ENCODE assay signal across 20 mouse cellular contexts in genomic region chr9:87303196-87303595, GRCm38 (mm10). TPM values are rescaled to one million over a fixed set of nuclear protein-coding genes. Genes with fewer than 3 reads are reported as not detected.
DNase-seq lines count a peak whose midpoint lies in the region; ATAC-seq lines count a peak whose summit lies in the region.
"Had no signal": no experiment of that assay in that cellular context is flagged by ENCODE, and none has a peak within 500 bp of the region (broad histone marks: within the 10 kb centered on the region; RNA-seq: fewer than 3 reads in every experiment).

No protein-coding gene starts in this region.

- no peaks in the 10 kb centered on the region for H3K27me3 ChIP-seq in embryonic facial prominence, embryonic 11.5 days (ENCODE audit: control insufficient read depth, insufficient read depth, low read length)
- H3K27me3 ChIP-seq in embryonic facial prominence, embryonic 10.5 days (replicated peaks; ENCODE audit: low read depth, poor library complexity, severe bottlenecking) = no peaks in the 10 kb centered on the region
- H3K27me3 ChIP-seq in heart, embryonic 11.5 days (ENCODE audit: control insufficient read depth, insufficient read depth, low read length) = no peaks in the 10 kb centered on the region
- H3K27me3 ChIP-seq: CH12.LX; embryonic facial prominence, embryonic 12.5 days; forebrain, embryonic 15.5 days; heart, embryonic 15.5 days; hindbrain, embryonic 15.5 days had no signal

- no peak overlapping the region for H3K4me2 ChIP-seq in embryonic facial prominence, embryonic 11.5 days (ENCODE audit: low read depth, low read length)
- H3K4me2 ChIP-seq in heart, embryonic 11.5 days = no peak overlapping the region
- H3K4me2 ChIP-seq: embryonic facial prominence, embryonic 12.5 days; forebrain, embryonic 15.5 days; heart, embryonic 15.5 days; hindbrain, embryonic 15.5 days had no signal

- H3K9me3 ChIP-seq in embryonic facial prominence, embryonic 11.5 days (replicated peaks; ENCODE audit: control insufficient read depth, low read length) = no peaks in the 10 kb centered on the region
- H3K9me3 ChIP-seq in embryonic facial prominence, embryonic 10.5 days = no peaks in the 10 kb centered on the region
- no peaks in the 10 kb centered on the region for H3K9me3 ChIP-seq in heart, embryonic 11.5 days (replicated peaks; ENCODE audit: control insufficient read depth, low read length)
- H3K9me3 ChIP-seq: embryonic facial prominence, embryonic 12.5 days; forebrain, embryonic 15.5 days; heart, embryonic 10.5 days; heart, embryonic 15.5 days; hindbrain, embryonic 15.5 days had no signal

- H3K4me1 ChIP-seq in embryonic facial prominence, embryonic 11.5 days (ENCODE audit: control insufficient read depth, insufficient read depth, low read length) = no peaks in the 10 kb centered on the region
- peaks cover 5% of the 10 kb centered on the region for H3K4me1 ChIP-seq in embryonic facial prominence, embryonic 10.5 days
- no peaks in the 10 kb centered on the region for H3K4me1 ChIP-seq in heart, embryonic 11.5 days (ENCODE audit: control insufficient read depth, insufficient read depth, low read length)
- H3K4me1 ChIP-seq: embryonic facial prominence, embryonic 12.5 days; forebrain, embryonic 15.5 days; heart, embryonic 15.5 days; hindbrain, embryonic 15.5 days had no signal

- H3K36me3 ChIP-seq in embryonic facial prominence, embryonic 11.5 days (replicated peaks; ENCODE audit: control insufficient read depth, insufficient read depth, low read depth, low read length) = no peaks in the 10 kb centered on the region
- no peaks in the 10 kb centered on the region for H3K36me3 ChIP-seq in embryonic facial prominence, embryonic 10.5 days (replicated peaks)
- no peaks in the 10 kb centered on the region for H3K36me3 ChIP-seq in heart, embryonic 11.5 days (ENCODE audit: control insufficient read depth, insufficient read depth, low read length)
- H3K36me3 ChIP-seq: embryonic facial prominence, embryonic 12.5 days; forebrain, embryonic 15.5 days; heart, embryonic 10.5 days; heart, embryonic 15.5 days; hindbrain, embryonic 15.5 days had no signal

- ATAC-seq in embryonic facial prominence, embryonic 11.5 days (replicated peaks; ENCODE audit: insufficient number of reproducible peaks, low FRiP score, low TSS enrichment, low read depth) = no peak
- no peak for ATAC-seq in heart, embryonic 11.5 days (replicated peaks; ENCODE audit: insufficient number of reproducible peaks, low FRiP score, low TSS enrichment)
- ATAC-seq: forebrain, embryonic 15.5 days; intestine, embryonic 16.5 days had no signal

- H3K9ac ChIP-seq in embryonic facial prominence, embryonic 11.5 days (replicated peaks; ENCODE audit: low read length) = no peak overlapping the region
- no peak overlapping the region for H3K9ac ChIP-seq in heart, embryonic 11.5 days (ENCODE audit: low read depth, low read length)
- H3K9ac ChIP-seq: embryonic facial prominence, embryonic 12.5 days; forebrain, embryonic 15.5 days; heart, embryonic 15.5 days; hindbrain, embryonic 15.5 days had no signal

- no peak overlapping the region for H3K4me3 ChIP-seq in embryonic facial prominence, embryonic 11.5 days (ENCODE audit: low read depth, low read length)
- H3K4me3 ChIP-seq in embryonic facial prominence, embryonic 10.5 days = no peak overlapping the region
- no peak overlapping the region for H3K4me3 ChIP-seq in heart, embryonic 11.5 days (ENCODE audit: low read depth, low read length)
- H3K4me3 ChIP-seq: embryonic facial prominence, embryonic 12.5 days; forebrain, embryonic 15.5 days; heart, embryonic 10.5 days; heart, embryonic 15.5 days; hindbrain, embryonic 15.5 days had no signal

- H3K27ac ChIP-seq in embryonic facial prominence, embryonic 11.5 days (replicated peaks; ENCODE audit: low read depth, low read length) = no peak overlapping the region
- no peak overlapping the region for H3K27ac ChIP-seq in embryonic facial prominence, embryonic 10.5 days (replicated peaks)
- H3K27ac ChIP-seq in heart, embryonic 11.5 days (ENCODE audit: low read depth, low read length) = no peak overlapping the region
- H3K27ac ChIP-seq: embryonic facial prominence, embryonic 12.5 days; forebrain, embryonic 15.5 days; heart, embryonic 10.5 days; heart, embryonic 15.5 days; hindbrain, embryonic 15.5 days had no signal

- peak; percentile 36 for DNase-seq in embryonic facial prominence, embryonic 11.5 days (ENCODE audit: low spot score)
- DNase-seq in embryonic facial prominence, embryonic 10.5 days (ENCODE audit: low spot score) = no peak
- DNase-seq in 3T3-L1 (ENCODE audit: low read depth, low spot score) (peak; percentile 72), ZHBTc4 (ENCODE audit: low read depth, low spot score) (peak; percentile 14)
- peak; percentile 32 for DNase-seq in mesoderm, embryonic 11.5 days (ENCODE audit: low read depth, low spot score)
- no peak for DNase-seq in layer of hippocampus, adult 9-10 months (ENCODE audit: low spot score)
- DNase-seq: adrenal gland, postnatal 14 days; cerebellum, adult 2 months; cerebellum, postnatal 10 days; gastrocnemius, postnatal 36 days; heart, adult 18-20 months; heart, postnatal 14 days had no signal

RNA-seq across cellular contexts. Expression of gene Cep162, which starts 47.9 kb away (rescaled TPM):
- polyA plus RNA-seq in embryonic facial prominence, embryonic 11.5 days (2014; fragmentation: Nextera tagmentation; extraction: Ambion mirVana) = 7.5 and 9.6 TPM in 2 replicates
- 9.1 and 11.2 TPM in 2 replicates for polyA plus RNA-seq in embryonic facial prominence, embryonic 10.5 days (2016; fragmentation: Nextera tagmentation; extraction: Ambion mirVana)
- 4.4 and 6.0 TPM in 2 replicates for polyA plus RNA-seq in heart, embryonic 11.5 days (2014; fragmentation: Nextera tagmentation; extraction: Ambion mirVana)

Comparison
In these comparisons a context has a peak if more than half of its experiments do, and no peak if none do; other contexts are left out.
1. DNase-seq: peak in embryonic facial prominence, embryonic 11.5 days (single experiment), 3T3-L1 (single experiment), ZHBTc4 (single experiment) and mesoderm, embryonic 11.5 days (single experiment); none in embryonic facial prominence, embryonic 10.5 days (single experiment) and layer of hippocampus, adult 9-10 months (single experiment).